Mouse (Mus musculus) CD4-positive naive resting alpha-beta T cell, adult 57 days (primary cell): ENCODE data around the gene Vmn2r89. TPM values are rescaled to one million over a fixed set of nuclear protein-coding genes. Genes with fewer than 3 reads are reported as not detected.

Experiments used
- total RNA-seq: library from RNA; stranded (reverse); gene quantifications from one replicate; pipeline ENCODE4 v1.2.4, GENCODE M21; 2023

Vmn2r89 gene
- not detected for total RNA-seq

DNA sequence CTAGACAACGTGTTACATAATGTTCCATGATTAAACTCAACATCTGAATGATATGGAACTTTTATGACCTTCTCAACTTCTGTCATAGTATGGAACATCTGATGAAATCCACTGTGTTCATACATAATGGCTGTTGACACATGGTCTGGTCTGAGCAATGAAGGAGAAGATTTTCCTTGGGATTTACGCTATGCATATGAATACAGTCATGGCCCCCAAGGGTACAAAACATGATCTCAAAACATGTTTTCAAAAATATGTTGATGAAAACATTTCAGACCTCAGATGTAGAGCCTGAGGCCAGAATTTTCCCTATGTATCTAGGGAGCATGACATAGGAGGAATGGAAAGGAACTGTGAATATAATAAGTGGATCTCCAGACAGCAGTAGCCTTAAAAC is at the start of gene Vmn2r89:
Vmn2r89 (plus strand) TSS at position 301 of the 400 bp plus-strand sequence.

DNA sequence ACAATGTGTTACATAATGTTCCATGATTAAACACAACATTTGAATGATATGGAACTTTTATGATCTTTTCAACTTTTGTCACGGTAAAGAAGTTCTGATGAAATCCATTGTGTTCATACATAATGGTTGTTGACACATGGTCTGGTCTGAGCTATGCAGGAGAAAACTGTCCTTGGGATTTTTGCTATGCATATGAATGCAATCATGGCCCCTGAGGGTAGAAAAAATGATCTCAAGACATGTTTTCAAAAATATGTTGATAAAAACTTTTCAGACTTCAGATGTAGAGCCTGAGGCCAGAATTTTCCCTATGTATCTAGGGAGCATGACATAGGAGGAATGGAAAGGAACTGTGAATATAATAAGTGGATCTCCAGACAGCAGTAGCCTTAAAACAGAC is 41.1 kb upstream of the Vmn2r89 start, which contains the start of gene Vmn2r88:
Vmn2r88 (plus strand) TSS at position 301 of the 400 bp plus-strand sequence.

Other genes with a start within 250 kb of the Vmn2r89 start
- not detected for gene Ear14, start 248.5 kb upstream of the Vmn2r89 start, total RNA-seq
- not detected for gene Rnase2a, start 195.7 kb upstream of the Vmn2r89 start, total RNA-seq
- gene Gm7247, start 90.1 kb upstream of the Vmn2r89 start, total RNA-seq = not detected
- not detected for gene Vmn2r88, start 41.0 kb upstream of the Vmn2r89 start, total RNA-seq
- not detected for gene Gm5622, start 100.9 kb downstream of the Vmn2r89 start, total RNA-seq
- gene Gm17175, start 122.2 kb downstream of the Vmn2r89 start, total RNA-seq = not detected
- not detected for gene Gm17174, start 140.3 kb downstream of the Vmn2r89 start, total RNA-seq
- gene Gm17078, start 159.5 kb downstream of the Vmn2r89 start, total RNA-seq = not detected
- gene Gm4181, start 183.8 kb downstream of the Vmn2r89 start, total RNA-seq = not detected
- not detected for gene Gm17079, start 243.6 kb downstream of the Vmn2r89 start, total RNA-seq